Mouse (Mus musculus) cerebellum, adult (tissue): ENCODE measurements at regions not wholly inside any gene's neighbourhood (a gene's known extent, or its start where the extent isn't known, plus 50 kb on each side); places are given as distances from the start of the nearest gene placed in this dataset.

Experiments
- ATAC-seq: cut with Nextera tagmentation; 2 replicates; pipeline ENCODE4 v1.9.2; 2017; ENCODE audit warnings: mild to moderate bottlenecking, moderate library complexity, mixed read lengths; ENCODE audit not compliant: insufficient number of reproducible peaks, low FRiP score, low TSS enrichment

GRCm38 (mm10) chr14:61665815-61666214 lies 58.6 kb downstream of the Kcnrg start:
- ATAC-seq, result no peak

- no peak for ATAC-seq
Measured at GRCm38 (mm10) chr14:61673184-61673583, 65.9 kb downstream of the Kcnrg start.

- no peak for ATAC-seq
Measured at GRCm38 (mm10) chr14:61678107-61678506, 70.8 kb downstream of the Kcnrg start.

GRCm38 (mm10) chr14:61680818-61681707 lies 73.8 kb downstream of the Kcnrg start:
- peak; percentile 61 for ATAC-seq

GRCm38 (mm10) chr14:61681708-61682701 lies 74.7 kb downstream of the Kcnrg start:
- ATAC-seq, result peak; percentile 39

GRCm38 (mm10) chr14:61682721-61683355 lies 75.6 kb downstream of the Kcnrg start:
- ATAC-seq, result peak; percentile 57

GRCm38 (mm10) chr14:61683356-61683740 lies 76.1 kb downstream of the Kcnrg start:
- no peak for ATAC-seq

- no peak for ATAC-seq
Measured at GRCm38 (mm10) chr14:61683791-61684411, 76.6 kb downstream of the Kcnrg start.

- ATAC-seq, result no peak
Measured at GRCm38 (mm10) chr14:61684473-61685230, 77.4 kb downstream of the Kcnrg start.

GRCm38 (mm10) chr14:61685231-61685800 lies 78.1 kb downstream of the Kcnrg start:
- no peak for ATAC-seq

- no peak for ATAC-seq
Measured at GRCm38 (mm10) chr14:61686101-61686691, 78.9 kb downstream of the Kcnrg start.

GRCm38 (mm10) chr14:61686821-61687341 lies 79.6 kb downstream of the Kcnrg start:
- no peak for ATAC-seq

- ATAC-seq, result no peak
Measured at GRCm38 (mm10) chr14:61687346-61688012, 80.2 kb downstream of the Kcnrg start.

- ATAC-seq, result no peak
Measured at GRCm38 (mm10) chr14:61688013-61688520, 80.8 kb downstream of the Kcnrg start.

GRCm38 (mm10) chr14:61688666-61689065 lies 81.4 kb downstream of the Kcnrg start:
- ATAC-seq, result no peak

GRCm38 (mm10) chr14:61689281-61689680 lies 82.0 kb downstream of the Kcnrg start:
- ATAC-seq, result no peak

GRCm38 (mm10) chr14:61689776-61690175 lies 82.5 kb downstream of the Kcnrg start:
- no peak for ATAC-seq
